Mouse (Mus musculus) embryonic facial prominence, embryonic 14.5 days (tissue): ENCODE data around the gene Vmn2r55. TPM values are rescaled to one million over a fixed set of nuclear protein-coding genes. Genes with fewer than 3 reads are reported as not detected.
"Not testable (repeated sequence)": the region's sequence is repeated elsewhere in the genome, so short reads cannot be mapped to it uniquely, and the experiment has no call there.

ENCODE experiments used
- ATAC-seq: fragments of 200-750 bp; cut with Nextera tagmentation; 2 replicates; pipeline ENCODE4 v1.8.0; 2017; ENCODE audit warnings: low read depth, moderate number of reproducible peaks, moderate TSS enrichment
- DNase-seq: peaks from one replicate; pipeline ENCODE4 v3.0.0-alpha.2; 2015; ENCODE audit warnings: low spot score
- H3K27ac ChIP-seq: fragments of 300-500 bp; sonication (generic); replicated peaks from 2 replicates; pipeline ENCODE4 v1.5.1; 2014; ENCODE audit warnings: low read depth, mild to moderate bottlenecking, low read length, moderate library complexity
- H3K27me3 ChIP-seq: fragments of 300-500 bp; sonication (generic); replicated peaks from 2 replicates; pipeline ENCODE4 v1.6.1; 2014; ENCODE audit warnings: low read length; ENCODE audit not compliant: control insufficient read depth, insufficient read depth
- H3K36me3 ChIP-seq: fragments of 300-500 bp; sonication (generic); 2 replicates; pipeline ENCODE4 v1.6.1; 2014; ENCODE audit warnings: low read length, mixed read lengths; ENCODE audit not compliant: control insufficient read depth, insufficient read depth
- H3K4me1 ChIP-seq: fragments of 300-500 bp; sonication (generic); 2 replicates; pipeline ENCODE4 v1.6.1; 2014; ENCODE audit warnings: antibody characterized with exemption, low read length; ENCODE audit not compliant: control insufficient read depth, insufficient read depth
- H3K4me2 ChIP-seq: fragments of 300-500 bp; sonication (generic); 2 replicates; pipeline ENCODE4 v1.6.1; 2014; ENCODE audit warnings: low read depth, mild to moderate bottlenecking, low read length, moderate library complexity, mixed read lengths
- H3K4me3 ChIP-seq: fragments of 300-500 bp; sonication (generic); 2 replicates; pipeline ENCODE4 v1.5.1; 2014; ENCODE audit warnings: low read depth, mild to moderate bottlenecking, low read length
- H3K9ac ChIP-seq: fragments of 300-500 bp; sonication (generic); 2 replicates; pipeline ENCODE4 v1.6.1; 2014; ENCODE audit warnings: low read depth, mild to moderate bottlenecking, low read length, moderate library complexity, mixed read lengths
- H3K9me3 ChIP-seq: fragments of 300-500 bp; sonication (generic); 2 replicates; pipeline ENCODE4 v1.6.1; 2016; ENCODE audit warnings: low read length; ENCODE audit not compliant: control insufficient read depth
- WGBS: fragments of 180-500 bp; shearing (Covaris S2); extraction: QIAGEN DNeasy Blood & Tissue Kit; methylation state at CpG from one replicate; pipeline ENCODE4 v1.1.7; 2014; 5-methylcytosine and 5-hydroxymethylcytosine counted together
- polyA plus RNA-seq: library from polyadenylated mRNA; unstranded; fragments of >200 nt; fragmentation: Nextera tagmentation; extraction: Ambion mirVana; gene quantifications from 2 replicates; pipeline ENCODE4 v1.2.1, GENCODE M21; 2014

Gene Vmn2r55
- polyA plus RNA-seq = not detected in 2 replicates

DNA sequence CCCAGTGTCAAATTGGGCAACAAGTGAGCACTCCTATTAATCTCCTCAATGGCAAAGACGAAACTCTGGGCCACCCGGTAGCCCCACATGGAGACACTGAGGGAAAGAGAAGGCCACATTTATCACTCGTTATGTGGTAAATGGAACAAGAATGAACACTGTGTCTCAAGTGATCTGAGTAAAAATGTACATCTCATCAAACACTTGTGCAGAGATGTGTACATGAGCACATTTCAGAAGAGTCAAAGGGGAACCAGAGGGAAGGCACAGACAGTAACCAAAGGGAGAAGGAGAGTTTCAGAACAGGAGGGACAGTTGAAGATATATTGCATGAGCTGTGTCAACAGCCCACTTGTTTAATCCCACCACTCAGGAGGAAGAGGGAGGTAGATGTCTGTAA lies at the start of gene Vmn2r55:
Gene Vmn2r55, minus strand, starts transcription at position 101 of the 400 bp plus-strand sequence.
- H3K4me3 ChIP-seq, H3K4me2 ChIP-seq, H3K9ac ChIP-seq, H3K9me3 ChIP-seq, H3K27me3 ChIP-seq, ATAC-seq, H3K36me3 ChIP-seq, H3K4me1 ChIP-seq, DNase-seq, H3K27ac ChIP-seq: not testable (repeated sequence)
- WGBS = 81% methylated on average over 3 of the region's 3 CpGs

DNA sequence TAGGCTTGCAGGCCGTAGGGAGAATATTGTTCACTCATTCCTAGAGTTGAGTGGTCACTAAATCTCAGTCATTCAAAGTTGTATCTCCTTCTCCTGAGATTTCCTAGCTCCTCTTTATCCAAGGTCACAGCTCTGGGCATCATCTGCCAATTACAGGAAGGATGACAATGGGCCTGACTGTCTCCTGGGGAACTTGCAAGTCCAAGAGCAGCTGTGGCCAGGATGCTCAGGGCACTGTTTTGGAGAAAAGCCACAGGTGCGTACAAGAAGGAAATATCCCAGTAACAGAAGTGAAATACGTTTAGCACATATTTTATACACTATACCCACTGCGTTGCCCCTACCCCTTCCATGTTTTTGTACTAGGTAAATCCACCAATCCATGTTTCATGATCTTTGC lies 44.6 kb downstream of the Vmn2r55 start, which contains the start of gene Vmn2r54:
Gene Vmn2r54, minus strand, starts transcription at position 101 of the 400 bp plus-strand sequence.
- ATAC-seq, H3K4me2 ChIP-seq, H3K4me1 ChIP-seq, H3K4me3 ChIP-seq, H3K27me3 ChIP-seq, DNase-seq, H3K9ac ChIP-seq, H3K36me3 ChIP-seq, H3K9me3 ChIP-seq, H3K27ac ChIP-seq: not testable (repeated sequence)
- WGBS = 77% methylated on average over 3 of the region's 4 CpGs

DNA sequence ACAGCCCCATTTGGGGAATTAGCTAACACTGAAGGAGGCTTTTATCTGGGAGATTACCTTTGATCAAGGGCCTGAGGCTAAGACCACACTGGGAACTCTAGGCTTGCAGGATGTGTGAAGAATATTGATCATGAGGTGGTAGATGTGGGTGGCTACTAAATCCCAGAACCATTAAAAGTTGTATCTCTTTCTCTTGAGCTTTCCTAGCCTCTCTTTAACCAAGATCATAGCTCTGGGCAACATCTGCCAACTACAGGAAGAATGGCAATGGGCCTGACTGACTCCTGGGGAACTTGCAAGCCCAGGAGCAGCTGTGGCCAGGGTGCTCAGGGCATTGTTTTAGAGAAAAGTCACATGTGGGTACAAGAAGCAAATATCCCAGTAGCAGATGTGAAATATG lies 76.1 kb downstream of the Vmn2r55 start, which contains the start of gene Vmn2r53:
Gene Vmn2r53, minus strand, starts transcription at position 101 of the 400 bp plus-strand sequence.
- no peaks in the 10 kb centered on the region for H3K4me1 ChIP-seq
- H3K4me2 ChIP-seq = no peak within 1 kb of the TSS
- no peak within 1 kb of the TSS for H3K27ac ChIP-seq
- no peak within 1 kb of the TSS for H3K9ac ChIP-seq
- no peak for ATAC-seq
- no peaks in the 10 kb centered on the region for H3K27me3 ChIP-seq
- H3K4me3 ChIP-seq = no peak within 1 kb of the TSS
- H3K9me3 ChIP-seq = peaks cover 8% of the 10 kb centered on the region; the same call in 1 of the 2 replicates
- no peak for DNase-seq
- no peaks in the 10 kb centered on the region for H3K36me3 ChIP-seq

Other genes starting within 250 kb of the Vmn2r55 start
- 21.8 and 22.3 TPM in 2 replicates for gene Zfp606, start 206.7 kb downstream of the Vmn2r55 start, polyA plus RNA-seq
- not detected in 2 replicates for gene 2900092C05Rik, start 172.5 kb downstream of the Vmn2r55 start, polyA plus RNA-seq
- gene Vmn2r53, start 76.2 kb downstream of the Vmn2r55 start, polyA plus RNA-seq = not detected in 2 replicates
- not detected in 2 replicates for gene Vmn2r54, start 44.7 kb downstream of the Vmn2r55 start, polyA plus RNA-seq
- gene Vmn2r56, start 50.0 kb upstream of the Vmn2r55 start, polyA plus RNA-seq = not detected in 2 replicates
- gene Zscan18, start 118.6 kb upstream of the Vmn2r55 start, polyA plus RNA-seq = 10.1 and 11.3 TPM in 2 replicates
- 10.8 and 11.9 TPM in 2 replicates for gene Zfp329, start 133.9 kb upstream of the Vmn2r55 start, polyA plus RNA-seq
- 34.2 and 38.0 TPM in 2 replicates for gene Zfp110, start 149.8 kb upstream of the Vmn2r55 start, polyA plus RNA-seq
- gene Zfp128, start 196.2 kb upstream of the Vmn2r55 start, polyA plus RNA-seq = 4.9 and 5.3 TPM in 2 replicates
- 15.1 and 16.6 TPM in 2 replicates for gene Zscan22, start 212.8 kb upstream of the Vmn2r55 start, polyA plus RNA-seq
- gene Rps5, start 237.3 kb upstream of the Vmn2r55 start, polyA plus RNA-seq = 1,364 and 1,371 TPM in 2 replicates
- gene Rnf225, start 242.4 kb upstream of the Vmn2r55 start, polyA plus RNA-seq = 0.43 and 0.49 TPM in 2 replicates